Mouse (Mus musculus) T-helper 17 cell (primary cell): Measurements from ENCODE around the gene Pdzrn4.

ENCODE experiments used
- in situ Hi-C, 2 experiments: fragments of 300-600 bp; cut with MboI, MseI; formaldehyde crosslinking; loops; 1 replicate in 1 of 2; 2 replicates in 1 of 2; pipeline ENCODE4 v1.15.1; 2025; ENCODE audit warnings: high pct_unique_total_duplicates in 2 of 2

The Pdzrn4 gene

DNA sequence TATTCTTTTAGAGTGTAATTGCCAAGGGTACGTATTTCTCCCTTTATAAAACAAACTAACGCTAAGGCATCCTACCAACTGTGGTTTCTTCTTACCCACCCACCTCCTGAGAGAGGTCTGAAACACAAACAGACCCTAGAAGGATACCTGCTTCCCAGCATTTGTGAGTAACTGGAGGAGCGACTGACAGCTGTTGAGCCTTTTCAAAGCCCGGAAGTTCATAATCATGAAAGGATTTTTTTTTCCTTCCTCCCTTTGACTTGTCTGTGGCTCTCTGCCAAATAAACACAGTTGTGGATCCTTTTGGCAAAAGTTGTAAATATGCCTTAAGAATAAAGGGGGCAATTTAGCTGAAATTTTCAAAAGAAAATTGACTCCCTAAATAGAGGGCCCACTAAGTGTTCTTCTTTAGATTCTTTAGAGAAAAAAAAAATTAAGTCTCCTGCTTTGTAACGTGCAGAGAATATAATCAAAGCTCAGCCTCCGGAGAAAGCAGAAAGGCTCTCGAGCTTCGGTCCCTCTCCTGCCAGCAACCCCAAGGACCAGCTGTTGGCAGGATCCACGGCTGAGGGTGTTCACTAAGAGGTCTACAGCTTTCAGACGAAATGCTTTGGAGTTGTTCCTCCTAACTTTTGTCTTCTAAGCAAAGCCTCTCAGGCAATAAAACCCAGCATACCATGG lies 299.7 kb downstream of the Pdzrn4 start:
- in situ Hi-C loops: no loop called here

DNA sequence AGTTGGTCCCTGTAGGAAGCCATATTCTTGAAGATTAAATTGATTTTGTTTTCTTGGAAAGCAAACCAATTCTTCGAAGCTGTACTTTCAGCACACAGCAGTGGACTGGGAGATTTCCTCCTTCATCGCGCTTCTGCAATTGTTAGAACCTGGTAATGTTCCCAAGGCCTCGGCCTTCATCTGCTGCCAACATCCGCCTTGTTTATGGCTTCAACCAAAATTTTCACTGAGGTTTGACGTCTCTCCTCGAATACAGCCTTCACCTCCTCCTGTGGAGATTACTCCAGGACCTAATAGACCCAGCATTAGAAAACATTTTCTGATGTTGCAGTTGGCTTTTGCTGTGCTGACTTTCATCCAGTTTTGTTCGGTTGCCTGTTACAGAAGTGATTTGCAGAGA lies 307.5 kb downstream of the Pdzrn4 start:
- in situ Hi-C loops: no loop called here

DNA sequence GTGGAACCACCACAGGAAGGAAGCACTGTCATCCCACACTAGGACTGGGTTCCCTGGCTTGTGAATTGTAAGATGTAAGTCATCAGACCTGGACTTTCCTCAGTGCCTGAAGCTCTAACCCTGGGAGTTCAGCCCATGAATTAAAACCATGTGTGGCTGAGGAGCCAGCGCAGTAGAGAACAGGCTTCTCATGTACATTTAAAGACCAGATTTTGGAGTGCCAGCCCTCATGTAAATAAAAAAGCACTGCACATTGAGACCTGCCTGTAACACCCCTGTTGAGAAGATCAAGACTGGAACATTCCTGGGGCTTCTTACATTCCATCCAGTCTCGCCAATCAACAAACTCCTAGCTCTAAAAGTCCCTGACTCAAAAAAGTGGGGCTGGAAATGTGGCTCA lies 342.0 kb downstream of the Pdzrn4 start:
- in situ Hi-C loops: no loop called here

DNA sequence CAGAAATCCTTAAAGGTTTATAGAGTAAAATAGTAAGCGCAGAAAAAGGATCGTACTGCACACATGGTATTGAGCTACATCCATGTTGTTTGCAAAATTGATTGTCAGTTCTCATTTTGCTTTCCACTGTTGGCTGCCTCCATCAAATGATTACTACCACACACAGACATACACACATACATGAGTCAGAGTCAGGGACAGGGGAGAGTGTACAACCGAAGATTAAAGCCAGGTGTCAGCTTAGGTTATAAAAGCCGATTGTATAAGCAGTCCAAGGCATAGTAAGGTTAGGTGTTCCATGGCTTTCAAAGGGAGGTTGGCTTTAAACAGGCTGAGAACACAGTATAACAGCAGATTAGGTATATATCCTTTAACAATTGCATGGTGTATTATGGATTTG lies 343.2 kb downstream of the Pdzrn4 start:
- in situ Hi-C loops: no loop called here

DNA sequence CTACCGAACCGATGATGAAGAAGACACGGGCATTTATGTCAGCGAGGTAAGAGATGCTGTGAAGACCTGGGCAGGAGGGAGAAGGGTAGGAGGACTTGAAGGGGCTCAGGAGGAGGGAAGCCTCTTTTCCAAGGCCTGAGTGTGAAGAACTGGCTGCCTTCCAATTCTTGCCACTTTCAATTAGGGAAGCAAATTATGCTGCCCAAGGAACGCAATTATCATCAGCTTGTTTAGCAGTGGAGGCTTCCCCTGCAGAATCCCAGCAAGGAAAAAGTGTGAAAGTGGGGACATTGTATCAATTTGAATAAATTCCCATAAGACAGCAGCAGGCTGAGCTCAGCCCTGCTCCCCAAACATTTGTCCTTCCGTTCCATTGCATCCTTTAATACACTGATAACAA lies 346.9 kb downstream of the Pdzrn4 start:
- in situ Hi-C loops: no loop called here

DNA sequence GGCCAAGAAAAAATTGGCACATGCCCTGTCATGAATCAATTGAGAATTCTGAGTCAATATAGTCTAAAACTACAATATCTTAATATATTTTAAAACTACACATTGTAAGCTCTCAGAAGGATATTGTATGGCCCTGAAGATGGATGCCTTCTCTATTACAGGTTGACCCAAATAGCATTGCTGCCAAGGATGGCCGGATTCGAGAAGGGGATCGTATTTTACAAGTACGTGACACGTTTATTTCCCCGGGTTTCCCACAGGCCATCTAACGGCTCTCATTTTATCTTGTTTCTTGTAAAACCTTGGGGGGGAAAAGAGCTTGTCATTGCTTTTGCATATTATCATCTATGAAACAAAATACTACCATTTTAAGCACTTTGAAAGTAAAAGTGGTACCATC lies 349.4 kb downstream of the Pdzrn4 start:
- in situ Hi-C loops: no loop called here

DNA sequence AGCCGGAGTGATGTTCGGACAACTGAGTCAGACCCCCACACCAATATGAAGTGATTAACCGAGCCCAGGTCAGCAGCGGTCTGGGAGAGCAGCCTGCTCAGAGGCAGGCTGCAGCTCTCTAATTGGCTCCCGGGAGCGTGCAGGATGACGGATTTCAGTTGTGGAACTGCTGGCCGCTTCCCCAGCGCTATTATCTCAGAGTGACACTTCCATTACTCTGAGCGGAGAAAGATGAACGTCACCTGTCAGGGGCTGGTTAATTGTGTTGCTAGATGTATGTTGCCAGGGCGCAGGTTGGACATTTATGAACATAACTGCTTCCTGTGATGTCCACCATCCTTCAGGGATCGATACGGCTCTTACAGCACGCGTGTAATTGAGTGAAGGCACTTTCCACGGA lies 355.5 kb downstream of the Pdzrn4 start:
- in situ Hi-C loops: no loop called here

DNA sequence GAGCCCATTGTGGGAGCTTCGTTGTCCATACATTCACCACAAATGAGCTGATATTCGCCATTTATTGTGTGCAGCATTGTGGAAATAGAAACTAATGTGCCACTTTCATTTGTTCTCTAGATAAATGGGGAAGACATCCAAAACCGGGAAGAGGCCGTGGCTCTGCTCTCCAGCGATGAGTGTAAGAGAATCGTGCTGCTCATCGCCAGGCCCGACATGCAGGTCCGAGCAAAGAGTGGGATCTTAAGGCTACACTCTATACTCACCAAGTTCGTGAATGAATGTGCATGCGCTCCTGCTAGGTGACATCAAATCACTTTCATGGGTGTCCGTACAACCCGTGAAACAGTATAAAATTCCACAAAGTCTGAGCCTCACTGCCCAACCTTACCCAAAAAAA lies 355.9 kb downstream of the Pdzrn4 start:
- in situ Hi-C loops: no loop called here

DNA sequence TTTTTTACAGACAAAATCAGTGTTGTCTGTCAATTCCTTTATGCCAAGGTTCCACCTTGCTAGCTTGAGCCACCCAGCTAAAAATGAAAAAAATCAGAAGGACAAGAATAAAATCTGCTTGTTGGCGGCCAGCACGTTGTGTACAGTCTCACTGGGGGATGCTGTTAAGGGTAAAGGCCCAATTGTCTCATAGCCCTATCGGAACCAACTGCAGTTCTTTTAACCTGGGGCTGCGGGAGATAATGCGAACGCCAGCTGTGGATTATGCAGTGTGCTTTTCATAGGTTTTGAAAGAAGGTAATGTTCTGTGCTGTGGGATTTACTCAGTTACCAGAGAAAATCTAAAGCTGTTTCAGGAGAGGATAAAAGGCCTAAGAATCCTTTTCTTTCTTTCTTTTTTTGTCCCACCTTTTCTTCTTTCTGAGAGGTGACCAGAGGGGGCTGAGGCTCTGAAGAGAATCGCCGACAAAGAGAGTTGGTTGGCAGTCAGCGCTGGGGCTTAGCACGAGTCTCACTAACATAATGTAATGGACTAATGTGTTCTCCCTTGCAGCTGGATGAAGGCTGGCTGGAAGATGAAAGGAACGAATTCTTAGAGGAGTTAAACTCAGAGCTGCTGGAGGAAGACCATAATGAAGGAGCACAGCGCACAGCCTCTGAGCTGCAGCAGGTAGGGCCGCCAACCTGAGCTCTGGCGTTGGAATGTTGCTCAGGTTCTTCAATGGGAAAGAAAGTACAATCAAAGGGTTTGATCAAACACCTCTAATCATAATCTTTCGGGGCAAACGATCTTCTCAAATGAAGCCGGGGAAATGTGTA lies 360.6 kb downstream of the Pdzrn4 start:
- in situ Hi-C loops: no loop called here

DNA sequence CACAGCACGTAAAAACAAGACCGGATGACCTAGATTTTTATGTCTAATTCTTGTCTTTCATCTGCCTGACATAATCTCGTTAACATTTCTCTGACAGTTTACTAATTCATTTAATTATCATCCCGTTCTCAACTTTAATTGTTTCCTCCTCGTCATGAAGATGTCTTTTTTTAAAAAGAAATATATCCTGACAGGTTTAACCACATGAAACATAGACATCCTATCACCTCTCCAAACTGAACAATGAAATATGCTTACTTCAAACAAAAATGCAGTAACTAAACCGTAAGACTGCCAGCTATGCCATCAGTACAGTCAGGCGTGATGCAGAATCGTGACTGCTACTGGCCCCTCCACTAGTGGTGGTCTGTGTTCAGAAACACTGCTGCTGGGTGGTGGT lies 362.3 kb downstream of the Pdzrn4 start:
- in situ Hi-C loops: no loop called here

DNA sequence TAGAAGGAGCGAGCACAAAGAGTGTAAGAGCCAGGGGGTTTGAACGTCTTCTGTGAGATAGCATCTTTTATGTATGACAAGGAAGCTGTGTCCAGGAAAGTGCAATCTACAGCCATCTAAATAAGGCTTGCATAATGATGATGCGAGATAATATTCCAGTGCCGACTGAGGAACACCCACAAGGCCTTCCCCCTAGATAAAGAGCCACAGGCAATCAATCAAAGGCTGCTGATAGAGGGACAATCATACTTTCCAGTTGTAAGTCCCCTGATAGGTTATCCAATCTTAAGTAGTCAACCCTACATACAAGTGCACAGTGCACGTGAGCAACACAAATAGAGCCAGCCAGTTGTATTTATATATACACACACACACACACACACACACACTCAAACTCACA lies 366.6 kb downstream of the Pdzrn4 start:
- in situ Hi-C loops: no loop called here

DNA sequence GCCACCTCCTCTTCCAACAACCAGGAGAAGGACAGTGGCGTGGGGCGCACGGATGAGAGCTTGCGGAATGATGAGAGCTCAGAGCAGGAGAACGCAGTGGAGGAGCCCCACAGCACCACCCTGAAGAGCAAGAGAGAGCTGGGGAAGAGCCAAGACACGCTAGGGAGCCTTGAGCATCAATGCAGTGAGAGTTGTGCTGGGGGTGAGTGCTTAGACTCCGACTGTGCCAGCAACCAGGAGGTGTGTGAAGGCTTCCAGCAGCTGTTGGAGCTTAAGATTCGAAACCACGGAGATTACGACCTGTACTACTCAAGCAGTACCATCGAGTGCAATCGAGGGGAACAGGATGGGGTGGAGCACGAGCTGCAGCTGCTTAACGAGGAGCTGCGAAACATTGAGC lies 372.9 kb downstream of the Pdzrn4 start:
- in situ Hi-C loops: no loop called here

DNA sequence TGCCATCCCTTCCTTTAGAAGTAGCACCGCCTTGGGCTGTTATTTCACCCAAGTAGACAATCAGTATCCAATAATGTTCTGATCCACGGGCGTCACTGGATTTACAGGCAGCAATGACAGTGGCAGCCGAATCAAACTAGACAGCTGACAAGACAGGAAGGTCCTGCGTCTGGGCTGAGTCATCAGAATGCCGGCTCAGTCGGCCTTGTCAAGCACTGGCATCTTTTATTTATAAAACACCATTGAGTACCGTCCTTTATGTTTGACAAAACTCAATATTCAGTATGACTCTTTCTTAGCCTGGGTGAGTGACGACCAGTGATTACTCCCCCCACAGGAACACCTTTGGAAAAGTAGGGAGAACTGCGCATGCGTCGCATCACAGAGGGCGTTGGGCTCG lies 391.4 kb downstream of the Pdzrn4 start:
- in situ Hi-C loops: no loop called here

DNA sequence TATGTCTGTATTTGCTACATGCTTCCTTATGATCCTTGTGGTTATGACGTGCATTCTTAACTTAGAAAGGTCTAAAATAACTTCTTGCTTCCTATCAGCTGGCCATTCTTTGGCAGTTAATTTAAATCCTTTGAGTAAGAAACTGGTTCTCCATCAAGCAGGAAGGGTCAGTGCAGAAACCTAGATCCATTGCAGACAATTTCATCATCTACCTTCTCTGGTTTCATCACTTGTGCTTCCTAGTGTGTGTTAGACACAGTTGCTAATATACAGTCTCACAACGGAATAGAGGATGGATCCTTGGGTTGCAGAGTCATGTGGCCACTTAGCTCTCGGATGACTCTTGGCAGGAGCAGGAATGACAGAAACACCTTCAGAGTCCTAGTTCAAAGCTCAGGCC lies 397.6 kb downstream of the Pdzrn4 start:
- in situ Hi-C loops: no loop called here

DNA sequence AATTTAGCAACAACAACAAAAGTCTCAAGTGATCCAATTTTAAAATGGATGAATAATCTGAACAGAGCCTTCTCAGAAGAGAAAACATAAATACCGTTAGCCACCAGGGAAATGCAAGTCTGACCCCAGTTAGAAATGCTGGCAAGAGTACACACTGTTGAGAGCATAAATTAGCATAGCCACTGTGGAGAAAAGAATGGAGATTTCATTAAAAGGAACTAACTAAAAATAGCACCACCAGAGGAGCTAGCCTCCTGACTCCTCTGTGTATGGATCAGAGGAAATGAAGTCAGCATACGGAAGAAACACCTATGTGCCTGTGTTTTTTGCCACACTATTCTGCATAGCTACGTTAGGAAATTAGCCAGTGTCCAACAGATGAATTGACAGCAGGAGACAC lies 409.3 kb downstream of the Pdzrn4 start:
- in situ Hi-C loops: loop anchor here in 1 of 2 experiments (10.0 kb wide), 1 partner anchor 499 kb away; no protein-coding TSS in a partner anchor

DNA sequence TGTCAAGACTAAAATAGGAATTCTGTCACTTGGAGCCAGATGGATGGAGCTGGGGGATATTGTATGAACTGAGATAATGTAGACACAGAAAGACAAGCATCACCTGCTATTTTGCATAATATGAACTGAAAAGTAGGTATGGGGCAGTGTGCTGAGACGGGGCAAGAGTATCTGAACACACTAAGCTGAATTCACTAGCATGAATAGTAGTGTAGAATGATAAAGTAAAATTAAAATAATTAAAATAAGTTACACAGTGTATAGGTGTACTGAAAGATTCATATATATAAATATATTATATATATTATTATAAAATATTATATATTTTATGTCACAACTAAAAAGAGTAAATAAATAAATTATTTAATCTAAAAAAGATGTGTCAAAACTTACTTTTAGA lies 409.7 kb downstream of the Pdzrn4 start:
- in situ Hi-C loops: loop anchor here in 1 of 2 experiments (10.0 kb wide), 1 partner anchor 498 kb away; no protein-coding TSS in a partner anchor
